Comparison of ENCODE assay signal across 19 mouse cellular contexts in genomic region chr4:46465740-46466139, GRCm38 (mm10). TPM values are rescaled to one million over a fixed set of nuclear protein-coding genes. Genes with fewer than 3 reads are reported as not detected.
A peak's percentile ranks its signal among the peaks of the same experiment; 100 is the strongest.
DNase-seq lines count a peak whose midpoint lies in the region; ATAC-seq and TF ChIP-seq lines count a peak whose summit lies in the region.
"Had no signal": no experiment of that assay in that cellular context is flagged by ENCODE, and none has a peak within 500 bp of the region (broad histone marks: within the 10 kb centered on the region; RNA-seq: fewer than 3 reads in every experiment).

No protein-coding gene starts in this region.

- no peak overlapping the region for H3K27ac ChIP-seq in forebrain, embryonic 14.5 days (ENCODE audit: low read depth, low read length)
- no peak overlapping the region for H3K27ac ChIP-seq in forebrain, embryonic 13.5 days
- no peak overlapping the region for H3K27ac ChIP-seq in kidney, postnatal 0 days
- no peak overlapping the region for H3K27ac ChIP-seq in midbrain, embryonic 14.5 days (replicated peaks; ENCODE audit: low read depth, low read length)
- H3K27ac ChIP-seq in midbrain, embryonic 16.5 days (ENCODE audit: low read length), result no peak overlapping the region
- H3K27ac ChIP-seq: forebrain, embryonic 15.5 days; midbrain, embryonic 15.5 days; neural tube, embryonic 13.5 days had no signal

- H3K4me3 ChIP-seq in forebrain, embryonic 14.5 days (ENCODE audit: low read depth, low read length), result no peak overlapping the region
- H3K4me3 ChIP-seq in forebrain, embryonic 13.5 days, result no peak overlapping the region
- H3K4me3 ChIP-seq in kidney, postnatal 0 days (replicated peaks; ENCODE audit: low read depth, low read length), result no peak overlapping the region
- no peak overlapping the region for H3K4me3 ChIP-seq in midbrain, embryonic 14.5 days (replicated peaks; ENCODE audit: low read depth, low read length)
- no peak overlapping the region for H3K4me3 ChIP-seq in midbrain, embryonic 16.5 days (ENCODE audit: low read depth, low read length)
- H3K4me3 ChIP-seq: forebrain, embryonic 15.5 days; midbrain, embryonic 15.5 days; neural tube, embryonic 13.5 days had no signal

- no peak overlapping the region for H3K9ac ChIP-seq in forebrain, embryonic 14.5 days (ENCODE audit: low read length)
- no peak overlapping the region for H3K9ac ChIP-seq in forebrain, embryonic 13.5 days
- no peak overlapping the region for H3K9ac ChIP-seq in kidney, postnatal 0 days (ENCODE audit: low read depth, low read length)
- H3K9ac ChIP-seq in midbrain, embryonic 14.5 days (replicated peaks; ENCODE audit: low read length), result no peak overlapping the region
- no peak overlapping the region for H3K9ac ChIP-seq in midbrain, embryonic 16.5 days (ENCODE audit: low read depth, low read length)
- H3K9ac ChIP-seq: forebrain, embryonic 15.5 days; midbrain, embryonic 15.5 days; neural tube, embryonic 13.5 days had no signal

- no peak for ATAC-seq in forebrain, embryonic 14.5 days
- no peak for ATAC-seq in forebrain, embryonic 13.5 days
- no peak for ATAC-seq in kidney, postnatal 0 days (replicated peaks; ENCODE audit: low FRiP score, low read depth)
- no peak for ATAC-seq in midbrain, embryonic 14.5 days (ENCODE audit: low FRiP score, low TSS enrichment)
- ATAC-seq in midbrain, embryonic 16.5 days, result no peak
- ATAC-seq in monocyte, adult 5-6 weeks (replicated peaks; ENCODE audit: insufficient number of reproducible peaks, low FRiP score, low TSS enrichment, poor library complexity, severe bottlenecking), result no peak
- ATAC-seq: forebrain, embryonic 15.5 days; inflammation-experienced regulatory T-cells, adult 6 months; midbrain, embryonic 15.5 days had no signal

- WGBS in forebrain, embryonic 14.5 days, result 81% methylated on average over 3 of the region's 3 CpGs
- 92% methylated on average over 3 of the region's 3 CpGs for WGBS in forebrain, embryonic 13.5 days
- WGBS in kidney, postnatal 0 days, result 80% methylated on average over 3 of the region's 3 CpGs
- WGBS in midbrain, embryonic 14.5 days, result 87% methylated on average over 3 of the region's 3 CpGs
- WGBS in midbrain, embryonic 16.5 days, result 87% methylated on average over 3 of the region's 3 CpGs

- no peaks in the 10 kb centered on the region for H3K4me1 ChIP-seq in forebrain, embryonic 14.5 days (ENCODE audit: control insufficient read depth, insufficient read depth, low read length)
- H3K4me1 ChIP-seq in forebrain, embryonic 13.5 days, result no peaks in the 10 kb centered on the region
- no peaks in the 10 kb centered on the region for H3K4me1 ChIP-seq in kidney, postnatal 0 days (replicated peaks; ENCODE audit: insufficient read depth, low read length)
- no peaks in the 10 kb centered on the region for H3K4me1 ChIP-seq in midbrain, embryonic 14.5 days (ENCODE audit: control insufficient read depth, insufficient read depth, low read length)
- H3K4me1 ChIP-seq in midbrain, embryonic 16.5 days (ENCODE audit: control insufficient read depth, insufficient read depth, low read length), result no peaks in the 10 kb centered on the region
- H3K4me1 ChIP-seq: forebrain, embryonic 15.5 days; midbrain, embryonic 15.5 days; neural tube, embryonic 13.5 days had no signal

- TF ChIP-seq CTCF in kidney, postnatal 0 days (IDR thresholded peaks at IDR 0.05; ENCODE audit: low read depth), result peak; percentile 43; the same call in 1 of the 2 replicates

- H3K4me2 ChIP-seq in forebrain, embryonic 14.5 days (ENCODE audit: low read length), result no peak overlapping the region
- no peak overlapping the region for H3K4me2 ChIP-seq in forebrain, embryonic 13.5 days
- no peak overlapping the region for H3K4me2 ChIP-seq in kidney, postnatal 0 days (ENCODE audit: low read length)
- no peak overlapping the region for H3K4me2 ChIP-seq in midbrain, embryonic 14.5 days (ENCODE audit: low read length)
- H3K4me2 ChIP-seq in midbrain, embryonic 16.5 days (ENCODE audit: low read length), result no peak overlapping the region
- H3K4me2 ChIP-seq: forebrain, embryonic 15.5 days; midbrain, embryonic 15.5 days; neural tube, embryonic 13.5 days had no signal

- no peaks in the 10 kb centered on the region for H3K27me3 ChIP-seq in forebrain, embryonic 14.5 days (replicated peaks; ENCODE audit: control insufficient read depth, insufficient read depth, low read length)
- no peaks in the 10 kb centered on the region for H3K27me3 ChIP-seq in forebrain, embryonic 13.5 days
- H3K27me3 ChIP-seq in kidney, postnatal 0 days (ENCODE audit: insufficient read depth, low read length), result no peaks in the 10 kb centered on the region
- no peaks in the 10 kb centered on the region for H3K27me3 ChIP-seq in midbrain, embryonic 14.5 days (ENCODE audit: control insufficient read depth, insufficient read depth, low read length)
- H3K27me3 ChIP-seq in midbrain, embryonic 16.5 days (ENCODE audit: control insufficient read depth, insufficient read depth, low read depth, low read length), result no peaks in the 10 kb centered on the region
- H3K27me3 ChIP-seq: forebrain, embryonic 15.5 days; midbrain, embryonic 15.5 days; neural tube, embryonic 13.5 days had no signal

- DNase-seq in forebrain, embryonic 14.5 days (ENCODE audit: low spot score), result peak; percentile 40
- DNase-seq in kidney, postnatal 0 days (ENCODE audit: low spot score), result no peak
- no peak for DNase-seq in kidney, postnatal 14 days
- peak; percentile 46 for DNase-seq in midbrain, embryonic 14.5 days
- DNase-seq in cerebellum, adult 11-12 months, result no peak
- DNase-seq: cerebellum, adult 8-10 months; embryo, embryonic 11 days; kidney, postnatal 25 days; left cerebral cortex, postnatal 4 days; right cerebral cortex, postnatal 4 days had no signal

- peaks cover 90% of the 10 kb centered on the region for H3K36me3 ChIP-seq in forebrain, embryonic 14.5 days (ENCODE audit: control insufficient read depth, insufficient read depth, low read length)
- peaks cover 96% of the 10 kb centered on the region for H3K36me3 ChIP-seq in forebrain, embryonic 13.5 days (ENCODE audit: poor library complexity, severe bottlenecking)
- peaks cover 75% of the 10 kb centered on the region for H3K36me3 ChIP-seq in kidney, postnatal 0 days (ENCODE audit: insufficient read depth, low read length)
- H3K36me3 ChIP-seq in midbrain, embryonic 14.5 days (ENCODE audit: control insufficient read depth, insufficient read depth, low read length), result peaks cover 64% of the 10 kb centered on the region
- peaks cover 6% of the 10 kb centered on the region; the same call in 1 of the 2 replicates for H3K36me3 ChIP-seq in midbrain, embryonic 16.5 days (ENCODE audit: control insufficient read depth, insufficient read depth, low read length)

- H3K9me3 ChIP-seq in forebrain, embryonic 14.5 days (replicated peaks; ENCODE audit: control insufficient read depth, low read length), result no peaks in the 10 kb centered on the region
- no peaks in the 10 kb centered on the region for H3K9me3 ChIP-seq in forebrain, embryonic 13.5 days (replicated peaks)
- no peaks in the 10 kb centered on the region for H3K9me3 ChIP-seq in kidney, postnatal 0 days (replicated peaks; ENCODE audit: low read length)
- H3K9me3 ChIP-seq in midbrain, embryonic 14.5 days (ENCODE audit: control insufficient read depth, low read length), result no peaks in the 10 kb centered on the region
- H3K9me3 ChIP-seq in midbrain, embryonic 16.5 days (replicated peaks; ENCODE audit: control insufficient read depth, low read length, poor library complexity, severe bottlenecking), result no peaks in the 10 kb centered on the region
- H3K9me3 ChIP-seq: forebrain, embryonic 15.5 days; midbrain, embryonic 15.5 days; neural tube, embryonic 13.5 days had no signal

RNA-seq across cellular contexts. Expression of gene Anp32b, which starts 15.0 kb away (rescaled TPM):
- 83.5 and 92.4 TPM in 2 replicates for polyA plus RNA-seq in forebrain, embryonic 14.5 days (2014; fragmentation: Nextera tagmentation; extraction: Ambion mirVana)
- 210 and 214 TPM in 2 replicates for polyA plus RNA-seq in forebrain, embryonic 13.5 days (2015; fragmentation: Nextera tagmentation; extraction: Ambion mirVana)
- 198 and 211 TPM in 2 replicates for polyA plus RNA-seq in kidney, postnatal 0 days (2015; fragmentation: Nextera tagmentation; extraction: Ambion mirVana)
- polyA plus RNA-seq in midbrain, embryonic 14.5 days (2014; fragmentation: Nextera tagmentation; extraction: Ambion mirVana), result 64.0 and 70.4 TPM in 2 replicates
- 62.6 and 70.0 TPM in 2 replicates for polyA plus RNA-seq in midbrain, embryonic 16.5 days (2015; fragmentation: Nextera tagmentation; extraction: Ambion mirVana)
- 36.8 to 64.0 TPM (median 47.0 TPM) in 3 replicates for total RNA-seq in monocyte, adult 5-6 weeks (2017)

RNA-seq across cellular contexts. Expression of gene Nans, which starts 23.3 kb away (rescaled TPM):
- polyA plus RNA-seq in forebrain, embryonic 14.5 days (2014; fragmentation: Nextera tagmentation; extraction: Ambion mirVana), result 77.5 and 81.8 TPM in 2 replicates
- 71.0 and 74.0 TPM in 2 replicates for polyA plus RNA-seq in forebrain, embryonic 13.5 days (2015; fragmentation: Nextera tagmentation; extraction: Ambion mirVana)
- polyA plus RNA-seq in kidney, postnatal 0 days (2015; fragmentation: Nextera tagmentation; extraction: Ambion mirVana), result 45.6 and 50.7 TPM in 2 replicates
- polyA plus RNA-seq in midbrain, embryonic 14.5 days (2014; fragmentation: Nextera tagmentation; extraction: Ambion mirVana), result 47.3 and 47.5 TPM in 2 replicates
- polyA plus RNA-seq in midbrain, embryonic 16.5 days (2015; fragmentation: Nextera tagmentation; extraction: Ambion mirVana), result 66.9 and 71.7 TPM in 2 replicates
- 38.6 to 51.6 TPM (median 42.3 TPM) in 3 replicates for total RNA-seq in monocyte, adult 5-6 weeks (2017)

RNA-seq across cellular contexts. Expression of gene Hemgn, which starts 52.4 kb away (rescaled TPM):
- polyA plus RNA-seq in forebrain, embryonic 14.5 days (2014; fragmentation: Nextera tagmentation; extraction: Ambion mirVana), result 0.27 TPM in 1 of 2 replicates, not detected in the other
- 0.09 and 0.77 TPM in 2 replicates for polyA plus RNA-seq in forebrain, embryonic 13.5 days (2015; fragmentation: Nextera tagmentation; extraction: Ambion mirVana)
- polyA plus RNA-seq in kidney, postnatal 0 days (2015; fragmentation: Nextera tagmentation; extraction: Ambion mirVana), result 0.11 and 0.15 TPM in 2 replicates
- polyA plus RNA-seq in midbrain, embryonic 14.5 days (2014; fragmentation: Nextera tagmentation; extraction: Ambion mirVana), result 0.12 TPM in 1 of 2 replicates, not detected in the other
- polyA plus RNA-seq in midbrain, embryonic 16.5 days (2015; fragmentation: Nextera tagmentation; extraction: Ambion mirVana), result not detected in 2 replicates
- total RNA-seq in monocyte, adult 5-6 weeks (2017), result 0.95 to 1.4 TPM (median 0.96 TPM) in 3 replicates
- total RNA-seq: gastrocnemius, adult 18-20 months; layer of hippocampus, postnatal 25 days; left cerebral cortex, postnatal 4 days had no signal
- polyA plus RNA-seq: forebrain, embryonic 15.5 days had no signal

Comparison
In these comparisons a context has a peak if more than half of its experiments do, and no peak if none do; other contexts are left out.
1. DNase-seq: peak in forebrain, embryonic 14.5 days (single experiment) and midbrain, embryonic 14.5 days (single experiment); none in kidney, postnatal 0 days (single experiment), kidney, postnatal 14 days (single experiment) and cerebellum, adult 11-12 months (single experiment).